Mouse (Mus musculus): ENCODE measurements at regions not wholly inside any gene's neighbourhood (a gene's known extent, or its start where the extent isn't known, plus 50 kb on each side); places are given as distances from the start of the nearest gene placed in this dataset.

- no peak overlapping the region for H3K27ac ChIP-seq (ENCODE audit: low read length)
- H3K4me1 ChIP-seq (ENCODE audit: insufficient read depth, low read depth, low read length): peaks cover 14% of the 10 kb centered on the region; the same call in 1 of the 2 replicates
- H3K36me3 ChIP-seq (ENCODE audit: insufficient read depth, low read length): no peaks in the 10 kb centered on the region
- no peak overlapping the region for H3K4me3 ChIP-seq (ENCODE audit: low read depth, low read length)
- no peak for ATAC-seq
- H3K9me3 ChIP-seq (ENCODE audit: low read length): no peaks in the 10 kb centered on the region
- no peak overlapping the region for H3K4me2 ChIP-seq (replicated peaks; ENCODE audit: low read depth, low read length)
- H3K27me3 ChIP-seq (replicated peaks; ENCODE audit: insufficient read depth, low read length): no peaks in the 10 kb centered on the region
- no peak for DNase-seq (ENCODE audit: low spot score)
- TF ChIP-seq CTCF (IDR thresholded peaks at IDR 0.05): no peak
- no peak for TF ChIP-seq EP300 (IDR thresholded peaks at IDR 0.05)
- no peak overlapping the region for H3K9ac ChIP-seq (replicated peaks; ENCODE audit: low read depth)
- WGBS: 55% methylated on average over 4 of the region's 4 CpGs
These were observed 150.9 kb downstream of the Zfp36l1 start for GRCm38 (mm10) chr12:79961881-79962280.

GRCm38 (mm10) chr12:79961076-79961475, 151.7 kb downstream of the Zfp36l1 start:
- Histone ChIP-seq H3K4me3 (ENCODE audit: low read depth, low read length) (no peak overlapping the region), H3K36me3 (ENCODE audit: insufficient read depth, low read length) (no peaks in the 10 kb centered on the region), H3K4me1 (ENCODE audit: insufficient read depth, low read depth, low read length) (peaks cover 13% of the 10 kb centered on the region; the same call in 1 of the 2 replicates), H3K9ac (replicated peaks; ENCODE audit: low read depth) (no peak overlapping the region), H3K27me3 (replicated peaks; ENCODE audit: insufficient read depth, low read length) (no peaks in the 10 kb centered on the region), H3K4me2 (replicated peaks; ENCODE audit: low read depth, low read length) (no peak overlapping the region), H3K27ac (ENCODE audit: low read length) (no peak overlapping the region), H3K9me3 (ENCODE audit: low read length) (no peaks in the 10 kb centered on the region)
- ATAC-seq (no peak), DNase-seq (ENCODE audit: low spot score) (no peak)
- TF ChIP-seq CTCF (IDR thresholded peaks at IDR 0.05) (no peak), EP300 (IDR thresholded peaks at IDR 0.05) (no peak)
- WGBS: 85% methylated on average over 6 of the region's 6 CpGs

GRCm38 (mm10) chr12:79960446-79960845, 152.4 kb downstream of the Zfp36l1 start:
- Histone ChIP-seq H3K36me3 (ENCODE audit: insufficient read depth, low read length) (no peaks in the 10 kb centered on the region), H3K4me1 (ENCODE audit: insufficient read depth, low read depth, low read length) (peaks cover 7% of the 10 kb centered on the region; the same call in 1 of the 2 replicates), H3K9ac (replicated peaks; ENCODE audit: low read depth) (no peak overlapping the region), H3K4me3 (ENCODE audit: low read depth, low read length) (no peak overlapping the region), H3K4me2 (replicated peaks; ENCODE audit: low read depth, low read length) (no peak overlapping the region), H3K27ac (ENCODE audit: low read length) (no peak overlapping the region), H3K27me3 (replicated peaks; ENCODE audit: insufficient read depth, low read length) (no peaks in the 10 kb centered on the region), H3K9me3 (ENCODE audit: low read length) (no peaks in the 10 kb centered on the region)
- ATAC-seq (no peak), DNase-seq (ENCODE audit: low spot score) (no peak)
- WGBS: 81% methylated on average over 4 of the region's 4 CpGs
- TF ChIP-seq EP300 (IDR thresholded peaks at IDR 0.05) (no peak), CTCF (IDR thresholded peaks at IDR 0.05) (no peak)

- H3K36me3 ChIP-seq (ENCODE audit: insufficient read depth, low read length): no peaks in the 10 kb centered on the region
- ATAC-seq (no peak), DNase-seq (ENCODE audit: low spot score) (no peak)
- H3K4me1 ChIP-seq (ENCODE audit: insufficient read depth, low read depth, low read length): peaks cover under 1% of the 10 kb centered on the region; the same call in 1 of the 2 replicates
- no peak overlapping the region for H3K27ac ChIP-seq (ENCODE audit: low read length)
- H3K4me2 ChIP-seq (replicated peaks; ENCODE audit: low read depth, low read length): no peak overlapping the region
- TF ChIP-seq EP300 (IDR thresholded peaks at IDR 0.05): no peak
- no peak for TF ChIP-seq CTCF (IDR thresholded peaks at IDR 0.05)
- H3K27me3 ChIP-seq (replicated peaks; ENCODE audit: insufficient read depth, low read length): no peaks in the 10 kb centered on the region
- no peaks in the 10 kb centered on the region for H3K9me3 ChIP-seq (ENCODE audit: low read length)
- 89% methylated on average over 14 of the region's 14 CpGs for WGBS
- H3K9ac ChIP-seq (replicated peaks; ENCODE audit: low read depth): no peak overlapping the region
- H3K4me3 ChIP-seq (ENCODE audit: low read depth, low read length): no peak overlapping the region
These were observed 153.1 kb downstream of the Zfp36l1 start for GRCm38 (mm10) chr12:79959540-79960305.

GRCm38 (mm10) chr12:79957211-79957610, 155.6 kb downstream of the Zfp36l1 start:
- ATAC-seq (no peak), DNase-seq (ENCODE audit: low spot score) (no peak)
- no peak overlapping the region for H3K4me2 ChIP-seq (replicated peaks; ENCODE audit: low read depth, low read length)
- no peak overlapping the region for H3K4me3 ChIP-seq (ENCODE audit: low read depth, low read length)
- H3K27me3 ChIP-seq (replicated peaks; ENCODE audit: insufficient read depth, low read length): no peaks in the 10 kb centered on the region
- H3K36me3 ChIP-seq (ENCODE audit: insufficient read depth, low read length): no peaks in the 10 kb centered on the region
- no peak overlapping the region for H3K27ac ChIP-seq (ENCODE audit: low read length)
- no peak overlapping the region for H3K9ac ChIP-seq (replicated peaks; ENCODE audit: low read depth)
- H3K9me3 ChIP-seq (ENCODE audit: low read length): no peaks in the 10 kb centered on the region
- H3K4me1 ChIP-seq (ENCODE audit: insufficient read depth, low read depth, low read length): no peaks in the 10 kb centered on the region
- TF ChIP-seq CTCF (IDR thresholded peaks at IDR 0.05) (no peak), EP300 (IDR thresholded peaks at IDR 0.05) (no peak)
- 79% methylated on average over 4 of the region's 4 CpGs for WGBS

- H3K27ac ChIP-seq (ENCODE audit: low read length): no peak overlapping the region
- H3K9me3 ChIP-seq (ENCODE audit: low read length): no peaks in the 10 kb centered on the region
- DNase-seq (ENCODE audit: low spot score) (no peak), ATAC-seq (no peak)
- TF ChIP-seq EP300 (IDR thresholded peaks at IDR 0.05) (no peak), CTCF (IDR thresholded peaks at IDR 0.05) (no peak)
- no peaks in the 10 kb centered on the region for H3K27me3 ChIP-seq (replicated peaks; ENCODE audit: insufficient read depth, low read length)
- H3K4me1 ChIP-seq (ENCODE audit: insufficient read depth, low read depth, low read length): no peaks in the 10 kb centered on the region
- no peak overlapping the region for H3K9ac ChIP-seq (replicated peaks; ENCODE audit: low read depth)
- H3K36me3 ChIP-seq (ENCODE audit: insufficient read depth, low read length): no peaks in the 10 kb centered on the region
- H3K4me2 ChIP-seq (replicated peaks; ENCODE audit: low read depth, low read length): no peak overlapping the region
- no peak overlapping the region for H3K4me3 ChIP-seq (ENCODE audit: low read depth, low read length)
- WGBS: 84% methylated on average over 6 of the region's 6 CpGs
These were observed 156.5 kb downstream of the Zfp36l1 start for GRCm38 (mm10) chr12:79956351-79956750.

Data from lung, postnatal 0 days (tissue).